Mouse (Mus musculus): ENCODE data around the gene Pkp4.

Gene Pkp4

DNA sequence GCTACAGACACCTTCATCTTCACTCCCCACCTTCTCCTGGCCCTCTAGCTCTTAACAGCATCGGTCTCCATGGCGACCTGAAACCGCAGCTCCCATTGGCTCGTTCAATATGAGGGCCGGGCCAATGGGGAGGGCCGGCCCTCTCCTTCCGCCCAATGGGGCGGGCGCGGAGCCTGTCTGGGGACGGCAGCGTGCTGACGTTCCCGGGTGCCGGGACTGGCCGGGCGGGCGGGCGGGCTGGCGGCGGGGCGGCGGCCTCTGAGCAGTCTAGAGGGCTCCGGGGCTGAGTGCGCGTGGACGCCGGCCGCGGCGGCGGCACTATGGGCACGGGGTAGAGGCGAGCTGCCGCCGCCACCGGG, at the start of gene Pkp4, which contains the start of gene Ccdc148:
Gene Pkp4, plus strand, starts transcription at position 246 of the 359 bp plus-strand sequence.
Gene Ccdc148, minus strand, starts transcription at position 79 of the 359 bp plus-strand sequence.
- peak; percentile 91 for DNase-seq (ENCODE audit: low read depth, low spot score)

DNA sequence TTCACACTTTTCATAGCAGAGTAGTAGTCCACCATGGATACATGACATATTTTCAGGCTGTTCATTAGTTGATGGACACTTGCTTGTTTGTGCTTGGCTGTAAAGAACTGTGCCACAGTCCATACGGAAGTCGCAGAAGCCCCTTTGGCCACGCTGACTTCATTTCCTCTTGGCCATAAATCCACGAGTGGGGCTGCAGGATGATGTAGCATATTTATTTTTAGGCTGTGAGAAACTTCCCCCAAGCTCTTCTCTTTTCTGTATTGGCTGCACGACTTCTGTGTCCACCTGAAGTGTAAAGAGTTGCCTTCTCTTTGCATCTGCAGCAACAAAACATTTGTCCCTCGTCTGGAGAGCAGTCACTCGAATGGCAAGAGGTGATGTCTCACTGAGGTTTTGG, 31.6 kb upstream of the Pkp4 start:
- DNase-seq (ENCODE audit: low read depth, low spot score) = no peak

DNA sequence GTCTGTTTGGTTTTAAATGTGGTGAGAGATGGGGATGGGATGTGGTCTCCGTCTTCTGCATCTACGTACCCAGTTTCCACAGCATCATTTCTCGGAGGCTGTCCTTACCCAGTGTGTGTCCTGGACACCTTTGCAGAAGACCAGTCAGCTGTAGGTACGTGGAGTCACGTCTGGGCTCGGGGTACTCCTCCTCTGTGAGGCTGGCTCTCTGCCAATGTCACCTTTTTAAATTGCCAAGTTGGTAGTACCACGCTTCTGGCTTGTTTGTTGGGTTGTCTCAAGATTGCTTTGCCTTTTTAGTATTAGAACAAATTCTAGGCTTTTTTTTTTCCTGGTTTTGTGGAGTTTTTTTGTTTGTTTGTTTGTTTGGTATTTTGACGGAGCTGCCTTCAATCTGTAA, 30.8 kb upstream of the Pkp4 start:
- no peak for DNase-seq (ENCODE audit: low read depth, low spot score)

DNA sequence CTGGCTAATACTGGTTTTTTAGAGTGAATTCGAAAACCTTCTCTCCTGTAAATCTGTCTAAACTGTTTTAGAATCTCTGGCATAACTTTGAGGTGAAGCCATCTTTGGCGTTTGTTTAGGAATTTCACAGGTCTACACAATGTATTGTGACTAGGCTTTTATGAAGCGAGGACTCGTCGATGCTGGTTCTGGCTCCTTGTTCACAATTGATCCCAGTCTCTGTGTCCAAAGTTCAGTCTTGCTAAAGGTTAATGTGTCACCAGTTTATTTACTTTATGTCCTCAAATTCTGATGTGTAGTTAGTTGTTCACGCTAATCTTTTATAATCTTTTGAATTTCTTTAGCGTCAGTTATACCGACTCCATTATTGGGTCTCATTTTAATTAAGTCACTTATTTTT, 29.6 kb upstream of the Pkp4 start:
- DNase-seq (ENCODE audit: low read depth, low spot score) = no peak

DNA sequence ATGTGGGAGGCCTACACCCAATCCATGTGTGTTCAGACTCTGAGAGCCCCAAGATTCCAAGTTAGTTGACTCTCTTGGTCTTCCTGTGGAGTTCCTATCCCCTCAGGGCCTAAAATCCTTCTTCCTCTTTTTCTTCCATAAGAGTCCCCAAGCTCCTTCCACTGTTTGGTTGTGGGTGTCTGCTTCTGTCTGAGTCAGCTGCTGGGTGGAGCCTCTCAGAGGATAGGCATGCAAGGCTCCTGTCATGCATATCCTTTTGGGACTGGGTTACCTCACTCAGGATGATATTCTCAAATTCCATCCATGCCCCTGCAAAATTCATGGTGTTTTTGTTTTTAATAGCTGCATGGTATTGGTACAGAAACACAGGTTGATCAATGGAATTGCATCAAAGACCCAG, 5.2 kb upstream of the Pkp4 start:
- no peak for DNase-seq (ENCODE audit: low read depth, low spot score)

DNA sequence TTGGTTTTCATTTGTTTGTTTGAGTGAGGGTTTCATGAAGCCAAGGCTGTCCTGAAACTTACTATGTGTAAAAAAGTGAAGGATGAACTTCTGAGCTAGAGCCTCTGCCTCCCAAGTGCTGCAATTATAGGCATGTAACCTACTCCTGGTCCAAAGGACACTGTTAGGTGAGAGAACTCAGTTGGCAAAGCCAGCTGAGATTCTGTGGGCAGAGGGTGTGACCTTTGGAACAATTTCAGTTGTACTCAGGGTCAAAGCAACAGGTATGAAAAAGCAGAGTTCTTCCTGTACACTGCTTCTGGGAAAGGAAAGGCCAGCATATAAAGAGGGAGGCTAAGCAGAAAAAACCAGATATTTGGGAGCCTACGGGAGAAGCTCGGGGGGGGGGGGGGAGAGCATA, 2.5 kb upstream of the Pkp4 start:
- no peak for DNase-seq (ENCODE audit: low read depth, low spot score)

DNA sequence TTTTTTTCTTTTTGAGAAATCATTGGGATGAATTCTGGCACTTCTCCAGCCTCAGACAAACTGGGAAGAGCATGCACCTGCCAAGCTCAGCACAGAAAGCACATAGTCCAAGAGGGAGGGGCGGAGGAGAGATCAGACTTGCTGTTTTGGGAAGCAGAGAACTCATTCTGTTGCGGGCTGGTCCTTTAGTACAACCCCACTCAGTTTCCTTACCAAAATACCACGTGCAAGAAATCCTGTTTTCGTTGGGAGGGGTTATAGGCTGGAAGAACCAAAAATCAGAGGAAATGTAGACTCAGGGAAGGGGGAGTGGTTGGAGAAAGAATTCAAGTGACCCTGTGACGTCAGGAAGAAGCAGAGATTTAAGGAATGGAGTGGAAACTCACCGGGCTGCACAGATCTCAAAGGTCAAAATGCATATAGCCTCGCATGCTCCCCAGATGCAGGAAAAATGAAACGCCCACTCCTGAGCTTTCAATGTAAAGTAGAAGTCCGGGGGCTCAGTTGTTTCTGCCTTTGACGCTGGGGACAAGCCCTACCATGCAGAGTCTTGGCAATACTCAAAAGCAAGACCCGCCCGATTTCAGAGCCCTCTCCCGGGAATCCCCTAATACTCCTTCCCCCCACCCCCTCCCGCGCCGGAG, 567 bp upstream of the Pkp4 start:
- no peak for DNase-seq (ENCODE audit: low read depth, low spot score)

DNA sequence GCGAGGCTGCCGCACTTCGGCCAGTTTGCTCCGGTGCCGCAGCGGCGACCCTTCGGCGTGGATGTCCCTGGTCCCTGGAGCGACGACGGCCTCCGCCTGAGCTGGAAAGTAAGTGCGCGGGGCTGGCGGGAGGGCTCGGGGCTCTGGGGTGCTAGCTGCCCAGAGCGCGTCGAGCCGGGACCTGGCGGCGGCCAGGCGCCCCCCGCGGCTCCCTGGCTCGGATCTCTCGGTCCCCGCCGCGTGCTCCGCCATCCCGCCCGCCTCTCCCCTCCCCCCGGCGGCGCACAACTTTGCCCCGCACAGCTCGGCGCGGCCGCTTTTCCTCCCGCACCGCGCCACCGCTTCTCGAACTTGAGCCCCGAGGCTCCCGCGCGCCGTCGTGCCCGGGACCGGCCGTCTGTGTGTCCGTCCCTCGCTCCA, 381 bp downstream of the Pkp4 start:
- DNase-seq (ENCODE audit: low read depth, low spot score) = no peak

DNA sequence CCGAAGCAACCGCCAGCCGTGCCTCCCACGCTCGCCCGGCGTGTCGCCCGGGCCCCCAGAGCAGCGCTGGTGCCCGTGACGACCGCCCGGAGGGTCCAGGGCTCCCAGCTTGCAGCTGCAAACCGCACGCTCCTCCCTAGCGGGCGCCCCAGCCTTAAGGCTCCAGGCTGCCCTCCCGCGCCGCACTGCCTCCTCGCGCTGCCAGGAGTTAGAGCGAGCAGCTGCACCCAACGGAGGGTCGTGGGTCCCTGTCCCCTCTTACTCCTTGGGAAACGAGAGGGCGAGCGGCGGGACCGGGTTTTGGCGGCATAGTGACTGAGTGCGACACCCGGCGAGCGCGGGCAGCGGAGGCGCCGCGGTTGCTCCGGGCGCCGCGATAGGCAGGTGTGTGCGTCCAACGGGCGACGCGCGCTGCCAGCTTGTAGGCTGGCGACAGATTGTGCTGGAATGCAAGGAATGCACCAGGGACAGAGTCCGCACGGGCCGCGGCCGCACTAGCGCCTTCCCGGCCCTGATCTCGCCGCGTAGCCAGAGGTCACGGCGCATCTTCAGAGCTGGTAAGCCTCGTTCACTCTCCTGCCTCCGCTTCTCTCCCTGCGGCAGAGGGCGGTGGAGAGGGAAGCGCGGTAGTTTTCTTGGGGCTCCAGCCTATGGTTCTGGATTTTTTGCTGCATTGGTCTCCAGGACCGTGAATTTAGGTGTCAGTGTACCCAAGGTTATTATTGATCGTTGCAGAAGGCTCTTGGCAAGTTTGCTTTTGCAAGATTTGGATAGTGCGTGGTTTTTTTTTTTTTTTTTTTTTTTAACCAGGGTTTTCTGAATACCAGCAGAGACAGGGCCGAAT, 1.0 kb downstream of the Pkp4 start:
- DNase-seq (ENCODE audit: low read depth, low spot score) = no peak

DNA sequence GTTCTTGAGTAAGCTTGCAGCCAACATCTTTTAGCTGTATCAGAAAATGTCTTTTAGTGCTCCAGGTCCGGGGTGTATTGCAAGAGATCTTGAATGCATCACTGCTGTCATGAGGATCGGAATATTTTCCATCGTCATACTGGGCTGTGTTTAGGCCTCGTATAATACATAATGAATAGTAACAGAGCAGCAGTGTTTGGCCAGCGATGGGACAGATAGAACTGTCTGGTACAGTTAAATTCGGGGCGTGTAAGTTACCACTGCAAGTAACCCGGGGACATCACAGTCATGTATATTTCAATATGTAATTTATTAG, 1.6 kb downstream of the Pkp4 start:
- no peak for DNase-seq (ENCODE audit: low read depth, low spot score)

DNA sequence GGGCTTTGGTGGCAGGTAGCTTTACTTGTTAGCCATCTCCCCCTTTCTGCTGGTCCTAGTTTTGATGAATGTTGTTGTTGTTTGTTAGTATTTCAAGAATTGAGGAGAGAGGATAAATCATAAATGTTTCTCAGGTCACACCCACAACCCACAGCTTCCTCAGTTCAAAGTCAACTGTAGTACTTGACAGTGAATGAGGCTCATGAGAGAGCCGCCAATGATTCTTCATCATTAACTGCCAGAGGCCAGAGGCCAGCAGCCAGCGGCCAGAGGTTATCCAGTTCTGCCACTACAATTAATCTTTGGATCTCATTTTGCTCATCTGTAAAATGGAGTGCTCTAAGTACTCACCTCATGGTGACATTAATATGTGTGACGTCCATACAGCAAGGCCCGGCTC, 6.3 kb downstream of the Pkp4 start:
- no peak for DNase-seq (ENCODE audit: low read depth, low spot score)

DNA sequence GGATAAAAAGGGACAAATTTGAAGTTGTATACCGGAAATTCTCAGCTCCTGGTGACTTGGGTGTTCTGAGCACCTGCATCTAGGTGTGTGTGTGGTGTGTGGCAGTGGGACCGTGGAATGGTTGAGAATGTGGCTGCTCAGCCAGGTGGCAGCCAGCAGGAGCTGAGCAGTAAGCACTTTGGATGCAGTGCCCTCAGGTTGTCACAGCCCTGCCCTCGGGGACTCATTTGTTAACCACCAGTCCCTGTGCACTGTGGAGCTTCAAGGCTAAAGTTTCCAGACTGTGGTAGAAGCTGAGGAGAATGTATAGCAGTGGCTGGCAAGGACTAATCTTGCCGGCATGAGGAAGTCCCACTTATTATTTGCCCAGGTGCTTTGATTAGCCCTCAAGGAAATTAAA, 7.2 kb downstream of the Pkp4 start:
- DNase-seq (ENCODE audit: low read depth, low spot score) = no peak

DNA sequence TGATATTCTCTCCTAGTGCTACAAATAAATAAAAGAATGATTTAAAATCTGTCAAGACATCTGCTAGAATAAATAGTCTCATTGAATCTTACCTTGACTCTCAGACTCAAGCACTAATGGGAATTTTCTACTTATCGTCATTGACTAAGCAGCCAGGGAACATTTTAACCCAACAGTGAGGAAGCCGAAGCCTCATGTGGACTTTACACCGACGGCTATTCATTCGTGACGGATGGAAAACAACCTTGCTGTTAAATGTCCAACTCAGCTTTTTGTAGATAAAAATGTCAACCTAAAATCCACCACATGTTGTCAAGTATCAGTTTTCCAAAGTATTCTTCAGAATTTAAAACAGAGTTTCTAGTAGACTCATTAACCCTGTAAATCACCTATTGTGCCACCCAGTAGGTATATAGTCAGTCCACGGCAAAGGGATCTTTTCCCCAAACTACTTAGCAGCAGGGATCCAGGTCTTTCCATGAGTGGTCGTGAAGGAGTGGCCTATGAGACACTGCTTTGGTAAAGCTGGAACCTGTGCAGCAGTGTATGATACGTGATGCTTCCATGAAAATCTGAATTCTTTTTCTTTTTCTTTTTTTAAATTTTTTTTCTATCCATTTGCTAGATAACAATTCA, 9.0 kb downstream of the Pkp4 start:
- DNase-seq (ENCODE audit: low read depth, low spot score) = no peak

DNA sequence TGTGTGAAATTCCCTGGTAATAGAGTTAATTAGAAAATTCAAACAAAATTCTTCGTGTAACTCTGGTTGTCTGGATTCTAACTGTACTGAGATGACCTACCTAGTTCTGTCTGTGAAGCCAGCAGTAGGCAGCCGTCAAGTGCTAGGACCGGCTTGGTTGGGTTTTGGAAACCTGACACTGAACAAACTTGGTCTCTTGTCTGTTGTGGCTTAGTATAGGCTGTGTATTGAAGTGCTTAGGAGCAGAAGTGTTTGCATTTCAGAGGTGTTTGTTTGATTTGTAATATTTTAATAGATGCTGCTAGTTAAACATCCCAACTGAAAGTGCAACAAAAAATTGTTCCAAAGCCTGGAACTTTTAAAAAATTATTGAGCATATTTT, 9.5 kb downstream of the Pkp4 start:
- no peak for DNase-seq (ENCODE audit: low read depth, low spot score)

DNA sequence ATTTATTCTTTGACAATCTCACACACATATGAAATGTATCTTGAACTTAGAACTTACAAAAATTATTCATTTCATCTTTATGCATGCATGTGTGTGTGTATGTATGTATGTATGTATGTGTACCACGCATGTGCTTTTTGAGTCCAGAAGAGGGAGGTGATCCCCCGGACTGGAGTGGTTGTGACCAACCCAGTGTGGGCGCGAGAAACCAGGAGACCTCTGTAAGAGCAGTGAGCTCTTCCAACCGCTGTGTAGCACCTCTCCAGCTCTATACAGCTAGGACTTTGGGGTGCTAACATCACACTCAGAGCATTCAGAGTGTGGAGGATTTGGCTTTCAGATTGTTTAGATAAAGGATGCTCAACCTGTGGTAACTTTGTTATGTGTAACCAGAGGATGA, 9.9 kb downstream of the Pkp4 start:
- no peak for DNase-seq (ENCODE audit: low read depth, low spot score)

DNA sequence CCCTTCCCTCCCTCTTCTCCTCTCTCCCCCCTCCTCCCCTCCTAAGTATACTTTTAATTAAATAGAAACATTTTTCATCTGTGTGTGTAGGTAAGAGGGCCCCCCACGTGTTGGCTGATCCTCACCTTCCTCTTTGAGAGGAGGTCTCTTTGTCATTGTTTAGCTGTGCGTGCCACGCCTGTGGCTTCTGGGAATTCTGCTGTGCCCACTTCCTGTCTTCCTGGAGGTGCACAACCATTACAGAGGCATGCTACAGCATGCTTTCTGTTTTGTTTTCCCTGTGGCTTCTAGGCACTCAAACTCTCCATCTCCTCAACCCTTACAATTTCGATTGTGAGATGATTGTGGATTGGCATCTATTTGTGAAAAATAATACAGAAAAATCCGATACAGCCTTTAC, 10.9 kb downstream of the Pkp4 start:
- DNase-seq (ENCODE audit: low read depth, low spot score) = no peak

DNA sequence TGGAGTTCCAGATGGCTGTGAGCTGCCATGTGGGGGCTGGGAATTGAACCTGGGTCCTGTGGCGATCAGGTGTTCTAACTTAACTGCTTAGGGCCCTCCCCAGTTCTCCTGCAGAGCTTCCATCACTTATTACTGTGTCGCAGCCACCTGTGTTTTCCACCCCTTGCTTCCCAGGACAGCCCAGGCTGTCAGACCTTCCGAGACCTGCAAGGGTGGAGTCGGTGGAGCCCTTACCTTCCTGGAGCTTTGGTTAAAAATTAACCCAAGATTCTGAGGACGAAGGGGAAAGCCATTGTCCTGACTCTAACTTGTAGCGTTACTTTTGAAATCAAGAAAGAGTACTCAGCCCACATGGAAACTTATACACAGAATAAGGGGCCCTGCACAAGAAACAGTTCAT, 15.3 kb downstream of the Pkp4 start:
- DNase-seq (ENCODE audit: low read depth, low spot score) = no peak

DNA sequence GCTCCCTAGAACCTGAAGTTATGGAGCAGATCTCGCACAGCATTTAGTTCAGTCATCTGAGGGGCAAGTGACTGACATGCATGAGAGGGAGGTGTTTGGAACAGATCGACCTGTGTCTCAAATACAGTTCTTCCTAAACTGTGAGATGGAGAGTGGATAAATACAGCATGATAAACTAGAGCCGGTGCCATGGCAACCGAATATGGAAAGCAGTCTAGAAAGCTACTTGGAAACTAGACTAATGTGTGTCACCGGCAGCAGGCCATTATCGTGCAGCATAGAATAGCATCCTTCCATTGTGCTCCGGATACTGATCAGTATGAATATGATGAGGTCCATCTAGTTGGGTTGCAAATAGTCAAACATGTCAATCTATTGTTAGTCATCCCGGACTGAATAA, 17.5 kb downstream of the Pkp4 start:
- DNase-seq (ENCODE audit: low read depth, low spot score) = no peak

DNA sequence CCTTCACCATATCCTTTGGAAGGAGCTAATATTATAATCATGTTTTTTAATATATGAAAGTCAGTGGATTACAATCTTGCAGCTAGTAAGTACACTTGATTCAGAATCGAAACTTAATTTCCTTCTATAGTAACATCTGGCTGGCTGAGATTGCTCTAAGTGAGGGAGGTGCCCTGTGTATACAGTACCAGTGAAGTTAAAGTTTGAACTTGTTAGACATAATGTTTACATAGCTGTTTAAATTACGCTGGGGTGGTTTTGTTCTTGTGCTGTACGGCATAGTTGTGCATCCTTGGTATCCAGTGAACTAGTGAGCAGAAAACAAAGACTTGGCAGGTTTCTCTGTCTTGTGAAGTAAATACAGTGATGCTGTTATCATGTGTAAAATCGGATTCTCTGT, 18.3 kb downstream of the Pkp4 start:
- no peak for DNase-seq (ENCODE audit: low read depth, low spot score)

DNA sequence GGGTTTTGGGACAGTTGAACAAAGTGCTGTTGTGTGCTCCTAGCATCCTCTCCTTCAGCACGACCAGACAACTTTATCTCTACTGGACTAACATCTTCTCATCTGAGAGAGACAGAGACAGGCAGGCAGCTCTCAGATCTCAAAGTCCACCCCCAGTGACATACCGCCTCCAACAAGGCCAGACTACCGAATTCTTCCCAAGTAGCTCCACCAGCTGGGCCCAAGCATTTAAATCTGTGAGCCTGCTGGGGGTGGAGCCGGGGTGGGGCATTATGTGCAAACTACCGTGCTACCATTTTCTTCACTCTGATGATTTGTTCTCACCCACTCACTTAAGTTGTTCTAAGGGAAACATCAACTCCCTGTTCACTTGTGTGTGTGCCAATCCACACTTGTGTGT, 18.8 kb downstream of the Pkp4 start:
- DNase-seq (ENCODE audit: low read depth, low spot score) = no peak

DNA sequence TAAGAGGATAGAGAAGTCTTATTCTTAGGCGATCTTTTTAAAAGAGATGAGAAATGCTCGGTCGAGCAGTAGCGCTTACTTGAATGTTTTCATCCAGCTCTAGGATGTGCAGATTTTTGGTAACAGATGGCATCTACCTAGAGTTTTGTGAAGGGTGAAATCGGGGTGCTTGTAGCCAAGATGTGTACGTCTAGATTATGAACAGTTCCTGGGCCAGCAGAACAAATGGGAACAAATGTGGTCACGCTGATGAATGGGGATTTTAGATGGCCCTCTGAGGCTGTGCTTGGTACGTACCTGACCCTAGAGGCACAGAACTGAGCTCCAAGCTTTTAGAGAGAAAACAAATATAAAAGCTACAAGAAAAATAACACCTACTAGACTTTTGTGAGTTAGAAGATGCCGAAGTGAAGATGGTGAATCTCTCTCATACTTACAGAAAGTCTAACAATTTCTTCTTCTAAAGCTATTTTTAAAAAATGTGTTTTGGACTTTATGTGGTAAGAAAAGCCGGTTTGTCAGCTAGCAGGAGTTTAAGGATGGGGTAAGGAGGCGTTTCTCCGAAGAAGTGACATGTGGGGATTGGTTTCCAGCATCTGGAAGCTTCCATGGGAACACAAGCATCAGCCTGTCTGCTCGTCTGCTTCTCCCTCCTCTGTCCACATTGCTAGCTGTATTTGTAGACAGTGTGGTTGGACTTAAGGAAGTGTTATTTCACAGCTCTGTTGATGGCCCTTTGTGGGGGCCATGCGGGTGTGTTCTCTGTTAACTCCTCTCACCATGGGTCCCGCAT, 20.9 kb downstream of the Pkp4 start:
- no peak for DNase-seq (ENCODE audit: low read depth, low spot score)

DNA sequence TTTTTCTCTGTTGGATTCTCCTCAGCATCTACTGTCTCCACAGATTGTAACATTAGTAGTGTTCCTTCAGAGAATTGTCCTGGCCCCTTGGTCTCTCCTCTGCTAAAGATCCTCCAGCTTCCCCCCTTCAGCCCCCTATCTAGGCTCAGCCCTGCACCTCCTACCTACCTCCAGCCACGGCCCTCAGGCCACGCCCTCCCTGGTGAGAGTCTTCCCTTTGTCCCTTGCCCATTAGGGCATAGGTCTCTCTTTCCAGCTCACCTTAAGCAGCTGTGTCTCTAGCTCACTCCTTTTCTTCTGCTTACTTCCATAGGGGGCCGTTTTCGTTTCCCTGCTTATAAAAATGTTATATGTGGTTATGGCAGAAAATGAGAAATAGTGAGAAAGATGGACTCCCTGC, 22.9 kb downstream of the Pkp4 start:
- DNase-seq (ENCODE audit: low read depth, low spot score) = no peak

Data from retina, adult 2 months (tissue).